Mouse (Mus musculus) small intestine, adult 2 months (tissue): Measurements from ENCODE around the gene 0610030E20Rik. TPM values are rescaled to one million over a fixed set of nuclear protein-coding genes. Genes with fewer than 3 reads are reported as not detected.

Experiments
- H3K27ac ChIP-seq: fragments of 200-500 bp; 2 replicates; pipeline ENCODE4 v1.5.1; 2012; ENCODE audit warnings: low read depth, low read length, control low read depth, inconsistent platforms; ENCODE audit not compliant: insufficient read depth
- H3K27me3 ChIP-seq: fragments of 200-500 bp; 2 replicates; pipeline ENCODE4 v1.6.1; 2012; ENCODE audit warnings: mild to moderate bottlenecking, moderate library complexity, low read length, inconsistent platforms; ENCODE audit not compliant: control insufficient read depth, insufficient read depth
- H3K36me3 ChIP-seq: fragments of 200-500 bp; 2 replicates; pipeline ENCODE4 v1.6.1; 2012; ENCODE audit warnings: mild to moderate bottlenecking, low read length, control low read depth, inconsistent platforms; ENCODE audit not compliant: control insufficient read depth, insufficient read depth
- H3K4me1 ChIP-seq: fragments of 200-500 bp; 2 replicates; pipeline ENCODE4 v1.6.1; 2012; ENCODE audit warnings: low read length, inconsistent platforms, mixed read lengths; ENCODE audit not compliant: control insufficient read depth, insufficient read depth, insufficient read length
- H3K4me3 ChIP-seq: fragments of 200-500 bp; 2 replicates; pipeline ENCODE4 v1.5.1; 2012; ENCODE audit warnings: low read depth, mild to moderate bottlenecking, control low read depth, inconsistent platforms, low read length, moderate library complexity
- CTCF ChIP-seq: fragments of 200-500 bp; IDR thresholded peaks from 2 replicates; pipeline ENCODE4 v1.5.1; 2012; ENCODE audit warnings: low read depth, mild to moderate bottlenecking, control low read depth, inconsistent platforms, low read length, moderate library complexity, mixed read lengths; ENCODE audit not compliant: insufficient replicate concordance, insufficient read length; ENCODE audit errors: extremely low read depth
- POLR2A ChIP-seq: fragments of 200-500 bp; IDR thresholded peaks from 2 replicates; pipeline ENCODE4 v1.6.1; 2012; ENCODE audit warnings: low read depth, mild to moderate bottlenecking, control low read depth, inconsistent platforms, low read length, moderate library complexity
- WGBS: fragments of 180-500 bp; shearing (Covaris S2); methylation state at CpG from one replicate; pipeline ENCODE4 v1.1.7; 2018; 5-methylcytosine and 5-hydroxymethylcytosine counted together
- polyA plus RNA-seq: library from polyadenylated mRNA; depleted of rRNA; stranded (reverse); fragments of >200 nt; gene quantifications from 2 replicates; pipeline ENCODE4 v1.2.3, GENCODE M21; 2012

0610030E20Rik gene
- polyA plus RNA-seq, 1 experiment: 12.7 TPM

GRCm38 (mm10) chr6:72357164-72358079 is 10.3 kb downstream of the 0610030E20Rik start:
- 39% methylated on average over 5 of the region's 5 CpGs for WGBS
- Histone ChIP-seq H3K27ac (no peak overlapping the region), H3K4me3 (no peak overlapping the region), H3K36me3 (peaks cover 20% of the 10 kb centered on the region), H3K4me1 (peaks cover 26% of the 10 kb centered on the region), H3K27me3 (no peaks in the 10 kb centered on the region)
- TF ChIP-seq POLR2A: no peak
- TF ChIP-seq CTCF: no peak

- Histone ChIP-seq H3K36me3 (peaks cover 20% of the 10 kb centered on the region), H3K27me3 (no peaks in the 10 kb centered on the region), H3K4me3 (no peak overlapping the region), H3K27ac (no peak overlapping the region), H3K4me1 (peaks cover 26% of the 10 kb centered on the region)
- TF ChIP-seq POLR2A (no peak), CTCF (no peak)
- WGBS: 75% methylated on average over 10 of the region's 10 CpGs
Measured at GRCm38 (mm10) chr6:72358086-72358764, 11.1 kb downstream of the 0610030E20Rik start.

GRCm38 (mm10) chr6:72359343-72359742 is 12.2 kb downstream of the 0610030E20Rik start:
- Histone ChIP-seq H3K27me3 (no peaks in the 10 kb centered on the region), H3K27ac (no peak overlapping the region)
- 77% methylated on average over 2 of the region's 2 CpGs for WGBS

GRCm38 (mm10) chr6:72359891-72360598 is 12.9 kb downstream of the 0610030E20Rik start:
- TF ChIP-seq POLR2A: no peak
- TF ChIP-seq CTCF: no peak
- peaks cover 18% of the 10 kb centered on the region for H3K4me1 ChIP-seq
- peaks cover 20% of the 10 kb centered on the region for H3K36me3 ChIP-seq
- H3K27me3 ChIP-seq: no peaks in the 10 kb centered on the region
- WGBS: 61% methylated on average over 11 of the region's 11 CpGs
- no peak overlapping the region for H3K4me3 ChIP-seq
- H3K27ac ChIP-seq: no peak overlapping the region

More at GRCm38 (mm10) chr6:72359343-72359742, 12.2 kb downstream of the 0610030E20Rik start:
- TF ChIP-seq CTCF (no peak), POLR2A (no peak)
- H3K4me3 ChIP-seq: no peak overlapping the region
- peaks cover 20% of the 10 kb centered on the region for H3K36me3 ChIP-seq
- H3K4me1 ChIP-seq: peaks cover 19% of the 10 kb centered on the region

- 62% methylated on average over 7 of the region's 7 CpGs for WGBS
- TF ChIP-seq CTCF (no peak), POLR2A (no peak)
- peaks cover 21% of the 10 kb centered on the region for H3K4me1 ChIP-seq
- H3K27me3 ChIP-seq: no peaks in the 10 kb centered on the region
- no peak overlapping the region for H3K27ac ChIP-seq
- H3K36me3 ChIP-seq: peaks cover 20% of the 10 kb centered on the region
- no peak overlapping the region for H3K4me3 ChIP-seq
Measured at GRCm38 (mm10) chr6:72360599-72360935, 13.4 kb downstream of the 0610030E20Rik start.

GRCm38 (mm10) chr6:72361121-72361551 is 14.0 kb downstream of the 0610030E20Rik start:
- Histone ChIP-seq H3K27ac (no peak overlapping the region), H3K4me1 (peaks cover 19% of the 10 kb centered on the region), H3K4me3 (peak overlapping the region; percentile 32), H3K27me3 (no peaks in the 10 kb centered on the region), H3K36me3 (peaks cover 20% of the 10 kb centered on the region)
- 14% methylated on average over 5 of the region's 5 CpGs for WGBS
- TF ChIP-seq POLR2A: no peak
- no peak for TF ChIP-seq CTCF
